Mouse (Mus musculus) lung, adult 2 months (tissue): Measurements from ENCODE around the gene Hoxc12.

ENCODE experiments used
- CTCF ChIP-seq: fragments of 200-500 bp; IDR thresholded peaks from 2 replicates; pipeline ENCODE4 v1.5.1; 2011; ENCODE audit warnings: mild to moderate bottlenecking, low read length, control low read depth; ENCODE audit not compliant: insufficient read depth
- POLR2A ChIP-seq: fragments of 200-500 bp; IDR thresholded peaks from 2 replicates; pipeline ENCODE4 v1.6.1; 2011; ENCODE audit warnings: low read depth, mild to moderate bottlenecking, control low read depth, low read length, borderline replicate concordance; ENCODE audit errors: extremely low read depth

DNA sequence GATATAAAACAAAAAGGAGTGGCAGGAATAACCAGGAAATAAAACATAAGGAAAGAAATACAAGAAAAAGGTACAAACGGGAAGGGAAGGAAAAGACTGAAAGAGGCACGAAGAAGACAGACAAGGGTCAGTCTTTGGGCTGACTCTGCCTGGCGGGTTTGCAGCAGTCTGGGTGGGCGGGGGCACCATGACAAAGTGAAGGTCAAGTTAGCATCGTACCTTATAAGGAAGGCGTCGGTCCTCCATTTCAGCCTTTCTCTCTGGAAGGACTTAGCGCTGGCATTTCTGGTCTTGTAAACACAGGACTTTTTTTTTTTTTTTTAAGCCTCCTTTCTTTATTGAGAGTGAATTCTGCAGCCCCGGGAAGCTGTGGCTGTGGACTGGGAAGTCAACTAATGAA lies 10.7 kb downstream of the Hoxc12 start:
- TF ChIP-seq POLR2A, result no peak
- no peak for TF ChIP-seq CTCF
